Mouse (Mus musculus): ENCODE data around the gene Rbfox3. TPM values are rescaled to one million over a fixed set of nuclear protein-coding genes. Genes with fewer than 3 reads are reported as not detected.

The Rbfox3 gene
- total RNA-seq, 2 experiments from 2014 or later, result 0.13 to 0.20 TPM

DNA sequence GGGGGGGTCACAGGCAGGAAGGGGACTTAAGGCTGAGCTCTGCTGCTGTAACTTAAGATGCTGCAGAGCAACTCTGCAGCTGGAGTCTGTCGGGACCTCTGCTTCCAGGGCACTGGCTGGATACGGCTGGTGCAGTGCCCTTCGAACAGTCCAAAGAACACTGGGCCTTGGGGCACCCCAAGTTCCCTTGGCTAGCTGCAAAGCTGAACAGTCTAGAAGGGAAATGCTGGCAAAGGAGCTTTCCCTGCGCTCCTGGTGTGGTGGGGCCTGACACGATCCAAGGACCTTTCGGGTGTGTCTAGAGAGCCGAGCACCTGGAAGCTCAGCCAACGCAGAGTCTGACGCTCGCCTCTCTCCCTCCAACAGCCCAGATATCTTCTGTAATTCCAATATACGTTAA, 12.8 kb downstream of the Rbfox3 start:
- no peak for DNase-seq
- intact Hi-C loops (cut with DNase I), result no loop called here
- Histone ChIP-seq H3K4me3 (no peak overlapping the region), H3K27ac (no peak overlapping the region)
- TF ChIP-seq CTCF (IDR thresholded peaks at IDR 0.05), result no peak

DNA sequence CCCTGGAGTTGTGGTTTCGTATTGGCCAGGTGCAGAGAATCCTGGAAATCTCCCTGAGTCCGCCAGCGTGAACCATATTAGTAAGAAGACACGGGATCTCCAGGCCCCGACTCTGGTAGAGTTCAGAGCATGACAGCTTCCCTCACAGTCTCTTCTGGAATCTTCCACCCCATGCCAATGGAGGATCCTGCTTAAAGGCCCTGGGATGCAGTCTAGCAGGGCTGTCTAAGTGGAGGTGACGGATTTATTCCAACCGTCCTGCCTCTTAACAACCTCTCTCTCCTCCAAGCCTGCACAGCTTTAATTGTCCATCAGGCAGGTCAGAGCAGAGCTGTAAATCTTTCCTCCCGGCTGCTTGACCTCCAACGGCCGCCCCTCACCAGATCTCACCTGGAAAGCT, 13.2 kb downstream of the Rbfox3 start:
- Histone ChIP-seq H3K4me3 (no peak overlapping the region), H3K27ac (no peak overlapping the region)
- DNase-seq, result no peak
- no peak for TF ChIP-seq CTCF (IDR thresholded peaks at IDR 0.05)
- intact Hi-C loops (cut with DNase I), result no loop called here

DNA sequence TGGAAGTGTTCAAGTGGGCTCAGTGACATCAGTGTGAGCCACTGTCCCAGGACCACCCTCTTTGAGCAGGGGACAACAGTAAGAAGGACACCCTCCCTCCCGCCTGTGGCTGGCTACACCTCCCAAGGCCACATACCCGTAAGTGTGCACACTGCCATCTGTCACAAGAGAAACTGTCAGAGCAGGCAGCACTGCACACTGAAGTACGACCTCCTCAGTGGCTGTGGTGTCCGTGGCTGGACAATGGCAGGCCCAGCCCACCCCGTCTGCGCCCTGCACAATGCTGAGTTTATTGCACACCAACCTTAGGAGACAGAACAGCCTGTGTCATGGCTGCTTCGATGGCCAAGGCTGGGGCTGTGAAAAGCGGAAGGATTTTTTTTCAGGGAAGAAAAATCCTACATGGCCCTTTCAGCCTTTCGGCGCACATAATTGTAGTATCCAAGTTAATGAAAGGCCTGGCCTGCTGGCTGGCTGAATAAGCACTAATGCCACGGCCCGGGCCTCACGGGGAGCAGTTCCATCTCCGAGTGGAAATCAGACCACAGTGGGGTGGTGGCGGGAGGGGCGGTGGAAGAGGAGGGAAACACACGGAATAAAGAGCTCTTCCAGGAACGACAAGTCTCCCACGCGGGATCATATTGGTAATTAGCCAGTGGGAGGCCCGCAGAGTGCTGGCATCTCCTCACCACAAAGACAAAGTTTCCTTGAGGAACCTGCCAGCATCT, 14.1 kb downstream of the Rbfox3 start:
- Histone ChIP-seq H3K4me3 (no peak overlapping the region), H3K27ac (no peak overlapping the region)
- no peak for DNase-seq
- intact Hi-C loops (cut with DNase I), result no loop called here
- TF ChIP-seq CTCF (IDR thresholded peaks at IDR 0.05), result no peak

DNA sequence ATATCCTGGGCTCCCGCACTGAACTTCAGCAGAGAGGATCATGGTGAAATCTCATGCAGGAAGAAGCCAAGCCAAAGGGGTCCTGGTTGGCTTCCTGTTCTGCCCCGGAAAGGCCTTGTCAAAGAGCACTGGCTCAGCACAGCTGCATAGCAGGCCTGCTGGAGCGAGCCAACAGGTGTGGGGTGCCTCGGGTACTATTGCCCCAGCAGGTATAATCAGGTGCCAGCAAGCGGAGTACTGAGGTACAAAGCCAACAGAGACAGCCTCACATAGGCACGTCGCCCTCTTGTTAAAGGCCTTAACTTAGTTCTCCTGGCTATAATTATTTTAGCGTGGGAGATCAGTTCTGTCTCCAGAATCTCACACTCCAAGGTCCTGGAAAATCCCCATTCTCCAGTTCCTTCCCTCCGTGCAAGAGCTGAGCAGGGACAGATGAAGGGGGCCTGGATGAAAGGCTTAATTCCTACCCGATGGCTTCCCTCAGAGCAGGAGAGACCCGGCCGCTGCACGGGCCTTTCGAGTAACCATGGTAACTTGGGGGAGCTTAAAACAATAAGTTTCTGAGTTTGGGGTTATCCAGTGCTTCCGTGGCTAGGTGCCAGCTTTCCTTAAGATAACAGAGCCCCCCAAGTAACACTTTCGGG, 15.2 kb downstream of the Rbfox3 start:
- intact Hi-C loops (cut with DNase I), result no loop called here
- H3K4me3 ChIP-seq, result no peak overlapping the region
- no peak overlapping the region for H3K27ac ChIP-seq
- TF ChIP-seq CTCF (IDR thresholded peaks at IDR 0.05), result no peak
- DNase-seq, result no peak

GRCm38 (mm10) chr11:118894835-118895234, 16.6 kb downstream of the Rbfox3 start:
- TF ChIP-seq CTCF (IDR thresholded peaks at IDR 0.05), result no peak
- intact Hi-C loops (cut with DNase I), result no loop called here
- no peak for DNase-seq
- H3K4me3 ChIP-seq, result no peak overlapping the region
- no peak overlapping the region for H3K27ac ChIP-seq

DNA sequence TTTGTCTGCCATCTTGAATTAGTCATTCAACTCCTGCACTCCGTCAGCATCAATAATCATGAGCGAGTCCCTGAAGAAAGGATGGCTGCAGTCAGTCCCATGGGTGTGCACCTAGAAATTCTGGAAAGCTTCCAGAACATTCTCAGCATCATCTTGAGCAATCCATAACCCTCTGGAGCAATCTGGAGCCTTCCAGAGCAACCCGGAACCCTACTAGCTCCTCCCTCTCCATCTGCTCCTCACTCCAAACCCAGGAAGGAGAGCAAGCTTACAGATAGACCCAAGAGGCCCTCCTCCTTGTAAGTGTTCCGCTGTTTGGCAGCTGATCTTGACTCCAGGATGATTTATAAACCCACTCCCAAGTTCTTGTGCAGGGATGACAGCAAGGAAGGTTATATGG, 17.2 kb downstream of the Rbfox3 start:
- DNase-seq, result no peak

GRCm38 (mm10) chr11:118892876-118893275, 18.5 kb downstream of the Rbfox3 start:
- intact Hi-C loops (cut with DNase I), result no loop called here
- Histone ChIP-seq H3K4me3 (no peak overlapping the region), H3K27ac (no peak overlapping the region)
- no peak for TF ChIP-seq CTCF (IDR thresholded peaks at IDR 0.05)
- DNase-seq, result no peak

More for the DNA sequence above, 17.2 kb downstream of the Rbfox3 start:
- intact Hi-C loops (cut with DNase I), result no loop called here
- TF ChIP-seq CTCF (IDR thresholded peaks at IDR 0.05), result no peak
- Histone ChIP-seq H3K27ac (no peak overlapping the region), H3K4me3 (no peak overlapping the region)

- no peak overlapping the region for H3K4me3 ChIP-seq
- no peak for TF ChIP-seq CTCF (IDR thresholded peaks at IDR 0.05)
- no peak for DNase-seq
- no peak overlapping the region for H3K27ac ChIP-seq
- intact Hi-C loops (cut with DNase I), result no loop called here
These were observed 19.9 kb downstream of the Rbfox3 start for GRCm38 (mm10) chr11:118891516-118891915.

GRCm38 (mm10) chr11:118890992-118891398, 20.4 kb downstream of the Rbfox3 start:
- no peak for DNase-seq
- intact Hi-C loops (cut with DNase I), result no loop called here
- H3K27ac ChIP-seq, result no peak overlapping the region
- no peak overlapping the region for H3K4me3 ChIP-seq
- TF ChIP-seq CTCF (IDR thresholded peaks at IDR 0.05), result no peak

DNA sequence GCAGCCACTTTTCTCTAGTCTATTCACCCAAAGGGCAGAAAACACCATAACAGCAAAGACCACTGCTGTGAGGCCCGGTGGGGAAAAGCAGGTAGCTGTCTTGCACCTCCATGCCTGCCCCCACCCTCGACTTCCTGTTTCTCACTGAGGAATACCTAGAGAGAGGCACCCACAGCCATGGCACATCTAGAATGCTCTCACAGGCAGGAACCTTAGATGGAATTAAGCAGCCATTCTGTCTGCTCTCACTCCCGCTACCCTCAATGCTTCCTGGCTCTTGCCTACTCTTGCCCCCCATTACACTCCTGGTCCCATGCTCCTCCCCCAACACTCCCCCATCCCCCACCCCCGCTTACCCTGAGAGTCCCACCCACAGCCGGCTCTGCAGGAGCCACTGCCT, 20.9 kb downstream of the Rbfox3 start:
- no peak overlapping the region for H3K4me3 ChIP-seq
- DNase-seq, result no peak
- intact Hi-C loops (cut with DNase I), result no loop called here
- no peak for TF ChIP-seq CTCF (IDR thresholded peaks at IDR 0.05)
- no peak overlapping the region for H3K27ac ChIP-seq

DNA sequence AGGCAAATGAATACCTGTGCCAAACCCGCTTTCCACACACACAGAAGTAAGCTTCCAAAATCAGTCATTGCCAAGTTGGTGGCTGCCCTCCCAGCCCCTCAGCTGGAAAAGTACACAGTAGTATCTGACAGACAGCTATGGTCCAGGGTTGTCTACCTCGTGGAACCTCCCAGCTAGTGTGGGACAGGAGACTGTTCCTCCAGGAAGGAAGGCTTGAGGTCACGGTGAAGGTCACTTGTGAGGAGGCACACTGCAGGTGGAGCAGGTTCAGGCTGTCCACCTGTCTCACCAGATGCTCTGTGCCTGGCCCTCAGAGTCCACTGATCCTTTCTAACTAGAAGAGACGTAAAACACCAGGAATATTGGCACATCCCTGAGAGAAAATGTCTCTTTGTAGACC, 21.9 kb downstream of the Rbfox3 start:
- TF ChIP-seq CTCF (IDR thresholded peaks at IDR 0.05), result no peak
- Histone ChIP-seq H3K27ac (no peak overlapping the region), H3K4me3 (no peak overlapping the region)
- intact Hi-C loops (cut with DNase I), result no loop called here
- DNase-seq, result peak; percentile 12

DNA sequence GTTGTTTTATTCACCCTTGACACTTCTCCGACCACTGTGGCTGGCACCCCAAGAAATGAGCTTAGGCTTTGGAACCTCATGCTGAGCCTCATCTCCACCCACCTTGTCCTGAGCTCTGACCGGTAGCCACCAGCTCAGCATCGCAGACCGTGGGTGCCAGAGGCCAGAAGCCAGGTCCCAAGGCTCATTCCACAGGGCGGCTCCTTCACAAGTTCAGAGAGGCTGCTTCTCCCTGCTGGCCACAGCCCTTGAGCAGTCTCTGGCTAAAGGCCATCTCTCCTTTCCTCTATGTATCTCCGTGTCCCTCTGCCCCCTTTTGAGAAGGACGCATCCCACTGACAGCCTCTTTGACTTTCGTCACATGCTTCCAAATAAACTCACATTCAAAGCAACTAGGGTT, 23.0 kb downstream of the Rbfox3 start:
- TF ChIP-seq CTCF (IDR thresholded peaks at IDR 0.05), result no peak
- Histone ChIP-seq H3K27ac (no peak overlapping the region), H3K4me3 (no peak overlapping the region)
- DNase-seq, result no peak
- intact Hi-C loops (cut with DNase I), result no loop called here

DNA sequence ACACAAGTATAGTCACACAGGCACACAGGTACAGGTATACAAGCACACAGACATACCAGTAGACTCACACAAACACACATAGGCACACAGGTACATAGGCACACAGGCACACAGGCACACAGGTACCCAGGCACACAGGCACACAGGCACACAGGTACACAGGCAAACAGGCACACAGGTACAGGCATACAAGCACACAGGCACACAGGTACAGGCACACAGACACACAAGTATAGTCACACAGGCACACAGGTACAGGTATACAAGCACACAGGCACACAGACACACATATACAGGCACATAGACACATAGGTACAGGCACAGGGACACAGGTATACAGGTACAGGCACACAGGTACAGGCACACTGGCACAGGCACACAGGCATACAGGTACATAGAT, 24.2 kb downstream of the Rbfox3 start:
- no peak overlapping the region for H3K4me3 ChIP-seq
- TF ChIP-seq CTCF (IDR thresholded peaks at IDR 0.05), result no peak
- H3K27ac ChIP-seq, result no peak overlapping the region
- intact Hi-C loops (cut with DNase I), result no loop called here
- DNase-seq, result no peak
